Mouse (Mus musculus) gastrocnemius, adult 2 months (tissue): ENCODE measurements around the gene Meox1. TPM values are rescaled to one million over a fixed set of nuclear protein-coding genes. Genes with fewer than 3 reads are reported as not detected.
A peak's percentile ranks its signal among the peaks of the same experiment; 100 is the strongest.

Source experiments
- DNase-seq: peaks from one replicate; pipeline ENCODE4 v3.0.0; 2022
- H3K27ac ChIP-seq: fragments of 200-600 bp; 2 replicates; pipeline ENCODE4 v1.8.1; 2022; ENCODE audit warnings: mild to moderate bottlenecking
- H3K4me3 ChIP-seq: fragments of 200-600 bp; 2 replicates; pipeline ENCODE4 v1.8.1; 2022; ENCODE audit warnings: mild to moderate bottlenecking, moderate library complexity
- CTCF ChIP-seq: fragments of 200-600 bp; IDR thresholded peaks from 2 replicates; pipeline ENCODE4 v1.8.1; 2022; ENCODE audit warnings: antibody characterized with exemption, mild to moderate bottlenecking, moderate library complexity
- intact Hi-C: fragments of 180-260 bp; cut with DNase I; formaldehyde crosslinking; loops from one replicate; pipeline ENCODE4 v1.15.1; 2025
- total RNA-seq, 2 experiments: library from RNA; stranded (reverse); gene quantifications; 2 replicates each; pipeline ENCODE4 v1.2.3; 2021

Gene Meox1
- total RNA-seq, 2 experiments from 2014 or later, result 1.1 to 4.7 TPM

DNA sequence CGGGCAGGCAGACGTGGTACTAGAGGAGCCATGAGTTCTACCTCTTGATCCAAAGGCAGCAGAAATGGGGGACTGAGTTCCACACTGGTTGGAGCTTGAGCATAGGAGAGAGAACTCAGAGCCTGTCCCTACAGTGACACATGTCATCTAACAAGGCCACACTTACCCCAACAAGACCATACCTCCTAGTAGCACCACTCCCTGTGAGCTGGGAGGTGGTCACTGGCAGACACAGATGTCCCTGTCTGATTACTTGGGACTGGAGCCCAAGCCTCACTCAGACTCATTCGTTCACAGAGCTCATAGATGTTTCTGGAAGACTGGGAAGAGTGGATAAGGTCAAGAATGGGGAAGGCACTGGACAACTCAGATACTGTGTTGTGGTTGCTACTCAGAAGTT, 24.4 kb upstream of the Meox1 start:
- no peak for TF ChIP-seq CTCF
- intact Hi-C loops, result loop anchor here (1.0 to 5.0 kb wide), 3 partner anchors 50 to 156 kb away; no protein-coding TSS in a partner anchor
- no peak for DNase-seq

DNA sequence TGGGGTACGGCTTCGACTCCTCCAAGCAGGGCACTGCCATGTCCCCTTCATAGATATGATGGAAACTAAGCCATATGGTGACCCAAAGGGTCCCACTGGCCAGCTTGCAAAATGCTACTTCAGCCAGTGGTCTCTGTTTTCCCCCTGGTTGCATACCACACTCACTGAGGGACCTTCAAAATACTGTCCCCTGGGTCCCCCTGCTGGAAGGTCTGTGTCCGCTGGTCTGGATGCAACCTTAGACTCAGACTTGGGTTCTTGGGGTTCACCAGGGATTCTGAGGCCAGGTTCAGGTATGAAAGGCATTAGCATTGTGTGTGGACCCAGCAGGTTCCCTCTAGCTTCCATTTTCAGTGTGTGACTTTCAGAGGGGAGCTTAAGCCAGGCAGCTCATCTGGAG, 22.6 kb upstream of the Meox1 start:
- DNase-seq, result no peak
- Histone ChIP-seq H3K27ac (no peak overlapping the region), H3K4me3 (no peak overlapping the region)
- no peak; the same call in 1 of the 2 replicates for TF ChIP-seq CTCF
- intact Hi-C loops, result loop anchor here (5.0 kb wide), 2 partner anchors 136 to 154 kb away; no protein-coding TSS in a partner anchor

More for the DNA sequence above, 24.4 kb upstream of the Meox1 start:
- Histone ChIP-seq H3K27ac (no peak overlapping the region), H3K4me3 (no peak overlapping the region)

DNA sequence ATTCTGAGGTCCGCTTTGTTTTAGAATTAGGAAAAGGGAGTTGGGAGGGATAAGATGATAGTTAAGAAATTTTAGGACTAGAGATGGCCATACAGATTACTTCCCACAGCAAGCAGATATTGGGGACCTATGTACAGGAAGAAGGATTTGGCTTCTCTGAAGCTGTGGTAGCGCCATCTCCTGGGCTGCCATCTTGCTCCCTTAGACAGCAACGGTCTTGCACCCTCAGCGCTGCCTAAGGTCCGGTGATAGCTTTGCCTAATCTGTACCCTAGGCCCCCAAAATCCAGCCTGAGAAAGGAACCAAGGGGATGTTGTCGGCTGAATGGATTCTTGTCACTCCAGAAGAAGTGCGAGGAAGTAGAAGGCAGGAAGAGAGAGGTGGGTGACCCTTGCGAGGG, 19.4 kb upstream of the Meox1 start:
- Histone ChIP-seq H3K27ac (no peak overlapping the region), H3K4me3 (no peak overlapping the region)
- intact Hi-C loops, result no loop called here
- DNase-seq, result no peak
- TF ChIP-seq CTCF, result no peak

DNA sequence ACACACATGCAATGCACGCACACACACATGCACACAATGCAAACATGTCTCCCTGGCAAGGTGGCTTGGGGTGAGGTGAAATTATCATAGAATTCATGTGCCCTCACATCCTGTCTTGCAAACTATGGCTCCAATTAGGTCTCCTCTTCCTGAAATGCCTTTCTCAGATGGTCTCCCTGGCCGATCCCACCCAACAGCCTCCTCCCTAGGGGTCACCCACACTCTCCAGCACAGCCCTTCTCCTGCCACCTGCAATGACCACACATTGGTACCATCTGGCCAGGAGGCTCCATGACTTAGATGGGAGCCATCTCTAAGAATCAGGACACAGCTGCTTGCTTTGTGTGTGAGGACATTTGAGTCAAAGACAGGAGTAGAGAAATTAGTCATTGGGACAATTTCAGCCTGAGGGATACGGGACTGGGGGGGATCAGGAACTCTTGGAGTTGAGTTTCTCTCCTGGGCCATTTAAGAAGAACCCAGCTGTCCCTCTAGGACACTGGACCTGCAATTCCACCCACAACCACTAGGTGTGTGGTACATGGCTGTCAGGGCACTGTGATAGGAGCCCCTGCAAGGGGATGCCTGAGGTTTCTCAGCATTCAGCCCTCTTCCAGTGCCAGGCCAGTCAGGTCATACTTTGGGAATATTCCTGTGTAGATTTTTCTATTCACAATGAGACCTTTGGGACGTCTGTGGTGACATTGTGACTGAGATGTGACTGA, 17.8 kb upstream of the Meox1 start:
- peak; percentile 48 for DNase-seq
- Histone ChIP-seq H3K4me3 (no peak overlapping the region), H3K27ac (no peak overlapping the region)
- TF ChIP-seq CTCF, result peak; percentile 71
- intact Hi-C loops, result no loop called here

GRCm38 (mm10) chr11:101910230-101910946, 16.2 kb upstream of the Meox1 start:
- peak; percentile 93 for TF ChIP-seq CTCF
- peak; percentile 84 for DNase-seq
- intact Hi-C loops, result loop anchor here (1.0 kb wide), 1 partner anchor 97 kb away; no protein-coding TSS in a partner anchor

DNA sequence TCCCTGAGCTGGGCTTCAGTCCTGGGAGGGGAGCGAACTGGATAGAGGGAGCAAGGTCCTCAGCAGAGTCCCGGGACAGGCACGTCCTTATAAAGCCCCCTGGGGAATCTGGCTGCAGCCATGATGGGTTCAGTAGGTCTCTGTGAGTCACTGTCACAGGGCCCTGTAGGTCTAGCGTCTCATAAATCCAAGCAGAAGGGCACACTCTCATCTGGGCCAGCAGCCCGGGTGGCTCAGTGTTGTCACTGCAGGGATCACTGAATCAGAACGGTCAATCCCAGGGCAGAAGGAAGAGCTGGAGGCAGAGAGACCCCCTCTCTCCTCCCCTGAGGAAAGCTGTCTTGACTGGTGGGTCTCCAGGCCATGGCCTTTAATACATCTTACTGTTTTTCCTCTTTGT, 14.6 kb upstream of the Meox1 start:
- Histone ChIP-seq H3K27ac (no peak overlapping the region), H3K4me3 (no peak overlapping the region)
- DNase-seq, result no peak
- intact Hi-C loops, result no loop called here
- TF ChIP-seq CTCF, result no peak

More at GRCm38 (mm10) chr11:101910230-101910946, 16.2 kb upstream of the Meox1 start:
- H3K4me3 ChIP-seq, result no peak overlapping the region
- H3K27ac ChIP-seq, result no peak overlapping the region

GRCm38 (mm10) chr11:101905115-101905514, 10.9 kb upstream of the Meox1 start:
- DNase-seq, result peak; percentile 86
- Histone ChIP-seq H3K27ac (no peak overlapping the region), H3K4me3 (peak overlapping the region; percentile 47)
- intact Hi-C loops, result loop anchor here (1.0 kb wide), 1 partner anchor 92 kb away; no protein-coding TSS in a partner anchor
- no peak; the same call in 1 of the 2 replicates for TF ChIP-seq CTCF

- TF ChIP-seq CTCF, result no peak
- intact Hi-C loops, result no loop called here
- no peak for DNase-seq
- Histone ChIP-seq H3K4me3 (no peak overlapping the region), H3K27ac (no peak overlapping the region)
Measured at GRCm38 (mm10) chr11:101901309-101901708, 7.1 kb upstream of the Meox1 start.

- DNase-seq, result no peak
- intact Hi-C loops, result no loop called here
- no peak for TF ChIP-seq CTCF
- Histone ChIP-seq H3K4me3 (no peak overlapping the region), H3K27ac (no peak overlapping the region)
Measured at GRCm38 (mm10) chr11:101898328-101898727, 4.2 kb upstream of the Meox1 start.

GRCm38 (mm10) chr11:101896546-101897361, 2.6 kb upstream of the Meox1 start:
- intact Hi-C loops, result no loop called here
- no peak for TF ChIP-seq CTCF
- Histone ChIP-seq H3K4me3 (no peak overlapping the region), H3K27ac (peak overlapping the region; percentile 75)
- DNase-seq, result peak; percentile 70

DNA sequence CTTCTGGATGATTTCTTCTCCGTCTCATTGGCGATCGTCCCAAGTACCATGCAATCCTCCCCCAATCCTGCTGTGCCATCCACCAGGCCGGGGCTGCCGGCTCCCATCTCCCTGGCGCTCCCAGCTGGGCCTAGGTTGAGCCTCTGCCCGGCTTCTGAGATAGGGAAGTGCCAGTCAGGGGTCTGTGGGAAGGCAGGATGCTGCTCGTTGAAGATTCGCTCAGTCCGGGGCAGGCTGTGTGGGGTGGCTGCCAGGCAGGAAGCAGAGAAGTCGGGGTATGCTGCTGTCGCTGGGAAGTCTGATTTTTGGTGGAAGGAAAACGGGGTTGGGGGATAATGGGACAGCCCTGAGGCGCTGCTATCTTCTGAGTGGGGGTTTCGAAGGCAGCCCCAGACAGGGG, 614 bp downstream of the Meox1 start:
- TF ChIP-seq CTCF, result no peak
- intact Hi-C loops, result loop anchor here (5.0 kb wide), 1 partner anchor 41 kb away; no protein-coding TSS in a partner anchor
- Histone ChIP-seq H3K4me3 (peak overlapping the region; percentile 67), H3K27ac (peak overlapping the region; percentile 85)
- DNase-seq, result no peak

DNA sequence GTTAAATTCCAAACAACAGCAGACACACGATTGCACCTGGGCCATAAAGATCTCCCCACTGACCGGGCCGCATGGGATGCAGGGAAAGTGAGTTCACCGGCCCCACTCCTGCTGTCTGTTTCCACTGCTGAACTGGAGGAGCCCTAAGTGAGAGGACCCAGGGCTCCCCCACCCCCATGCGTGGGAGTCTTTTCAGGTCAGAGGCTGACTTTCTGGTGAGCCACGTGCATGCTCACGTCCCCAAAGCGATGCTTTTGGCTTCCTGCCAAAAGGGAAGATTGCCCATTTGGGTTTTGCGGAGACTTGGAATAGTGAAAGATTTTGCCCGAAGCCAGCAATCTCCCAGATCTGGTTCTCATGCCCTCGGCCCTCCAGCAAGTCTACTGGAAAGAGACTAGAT, 2.7 kb downstream of the Meox1 start:
- Histone ChIP-seq H3K27ac (peak overlapping the region; percentile 85), H3K4me3 (peak overlapping the region; percentile 67)
- TF ChIP-seq CTCF, result no peak
- DNase-seq, result peak; percentile 46
- intact Hi-C loops, result loop anchor here (5.0 kb wide), 1 partner anchor 39 kb away; no protein-coding TSS in a partner anchor
